Mouse (Mus musculus) neutrophil, adult 5-6 weeks (primary cell): Measurements from ENCODE around the gene Dclk2. TPM values are rescaled to one million over a fixed set of nuclear protein-coding genes. Genes with fewer than 3 reads are reported as not detected.

ENCODE experiments used
- ATAC-seq: fragments of 151-379, 151-347 bp; 2 replicates; pipeline ENCODE4 v1.8.0; 2017; ENCODE audit warnings: mild to moderate bottlenecking, moderate TSS enrichment; ENCODE audit not compliant: insufficient number of reproducible peaks, poor library complexity, low FRiP score, severe bottlenecking; ENCODE audit errors: extremely low read depth
- total RNA-seq: library from RNA; stranded (forward); fragments of 200-1000 nt; gene quantifications from 2 replicates; pipeline ENCODE4 v1.2.3, GENCODE M21; 2017

Gene Dclk2
- 19.1 and 25.3 TPM in 2 replicates for total RNA-seq

- ATAC-seq, result peak; percentile 73
Measured at GRCm38 (mm10) chr3:86920343-86921083, at the start of gene Dclk2. Dclk2 (minus strand) TSS chr3:86920852.

- no peak for ATAC-seq
Measured at GRCm38 (mm10) chr3:86962665-86963435, 42.2 kb upstream of the Dclk2 start.

GRCm38 (mm10) chr3:86961395-86961669, 40.7 kb upstream of the Dclk2 start:
- no peak for ATAC-seq

- ATAC-seq, result no peak
Measured at GRCm38 (mm10) chr3:86960656-86961394, 40.2 kb upstream of the Dclk2 start.

GRCm38 (mm10) chr3:86959088-86959487, 38.4 kb upstream of the Dclk2 start:
- ATAC-seq, result no peak

GRCm38 (mm10) chr3:86955376-86955775, 34.7 kb upstream of the Dclk2 start:
- no peak for ATAC-seq

GRCm38 (mm10) chr3:86954521-86954920, 33.9 kb upstream of the Dclk2 start:
- ATAC-seq, result no peak

- ATAC-seq, result no peak
Measured at GRCm38 (mm10) chr3:86953819-86954218, 33.2 kb upstream of the Dclk2 start.

- ATAC-seq, result no peak
Measured at GRCm38 (mm10) chr3:86950652-86951051, 30.0 kb upstream of the Dclk2 start.

- ATAC-seq, result no peak
Measured at GRCm38 (mm10) chr3:86936254-86936836, 15.7 kb upstream of the Dclk2 start.

- no peak for ATAC-seq
Measured at GRCm38 (mm10) chr3:86933446-86933845, 12.8 kb upstream of the Dclk2 start.

- no peak for ATAC-seq
Measured at GRCm38 (mm10) chr3:86923686-86924085, 3.0 kb upstream of the Dclk2 start.

GRCm38 (mm10) chr3:86921181-86921975, 726 bp upstream of the Dclk2 start:
- ATAC-seq, result no peak

- no peak for ATAC-seq
Measured at GRCm38 (mm10) chr3:86919641-86920342, 860 bp downstream of the Dclk2 start.

GRCm38 (mm10) chr3:86917048-86917447, 3.6 kb downstream of the Dclk2 start:
- ATAC-seq, result no peak

GRCm38 (mm10) chr3:86916626-86917025, 4.0 kb downstream of the Dclk2 start:
- ATAC-seq, result no peak

- no peak for ATAC-seq
Measured at GRCm38 (mm10) chr3:86915291-86915690, 5.4 kb downstream of the Dclk2 start.

GRCm38 (mm10) chr3:86914316-86914715, 6.3 kb downstream of the Dclk2 start:
- ATAC-seq, result no peak
